Mouse (Mus musculus): ENCODE measurements around the gene A630076J17Rik. TPM values are rescaled to one million over a fixed set of nuclear protein-coding genes. Genes with fewer than 3 reads are reported as not detected.

Gene A630076J17Rik
- polyA plus RNA-seq (2015; fragmentation: Nextera tagmentation; extraction: Ambion mirVana): not detected in 2 replicates

GRCm38 (mm10) chr3:107230527-107230926 is at the start of gene A630076J17Rik:
Gene A630076J17Rik (plus strand): TSS chr3:107230614.
- Histone ChIP-seq H3K27me3 (ENCODE audit: control insufficient read depth, insufficient read depth, low read depth, low read length) (no peaks in the 10 kb centered on the region; the same call in 1 of the 2 replicates), H3K4me2 (ENCODE audit: low read length) (no peak within 1 kb of the TSS), H3K36me3 (ENCODE audit: control insufficient read depth, insufficient read depth, low read length) (no peaks in the 10 kb centered on the region), H3K27ac (ENCODE audit: low read length) (no peak within 1 kb of the TSS), H3K9me3 (replicated peaks; ENCODE audit: control insufficient read depth, low read length, poor library complexity, severe bottlenecking) (no peaks in the 10 kb centered on the region), H3K4me1 (ENCODE audit: control insufficient read depth, insufficient read depth, low read length) (no peaks in the 10 kb centered on the region), H3K9ac (ENCODE audit: low read depth, low read length) (no peak within 1 kb of the TSS), H3K4me3 (ENCODE audit: low read depth, low read length) (no peak within 1 kb of the TSS)
- no peak for ATAC-seq
- WGBS: 53% methylated on average over 1 of the region's 1 CpGs

- Histone ChIP-seq H3K27ac (ENCODE audit: low read length) (no peak overlapping the region), H3K27me3 (ENCODE audit: control insufficient read depth, insufficient read depth, low read depth, low read length) (no peaks in the 10 kb centered on the region), H3K9ac (ENCODE audit: low read depth, low read length) (no peak overlapping the region), H3K4me3 (ENCODE audit: low read depth, low read length) (no peak overlapping the region), H3K4me1 (ENCODE audit: control insufficient read depth, insufficient read depth, low read length) (no peaks in the 10 kb centered on the region), H3K36me3 (ENCODE audit: control insufficient read depth, insufficient read depth, low read length) (no peaks in the 10 kb centered on the region), H3K9me3 (replicated peaks; ENCODE audit: control insufficient read depth, low read length, poor library complexity, severe bottlenecking) (no peaks in the 10 kb centered on the region), H3K4me2 (ENCODE audit: low read length) (no peak overlapping the region)
- ATAC-seq: no peak
- 77% methylated on average over 2 of the region's 2 CpGs for WGBS
Observed at GRCm38 (mm10) chr3:107180860-107181259, 49.6 kb upstream of the A630076J17Rik start.

GRCm38 (mm10) chr3:107182756-107183155 is 47.7 kb upstream of the A630076J17Rik start, which contains the start of gene Kcna10:
Gene Kcna10 (plus strand): TSS chr3:107183056.
- Histone ChIP-seq H3K27me3 (ENCODE audit: control insufficient read depth, insufficient read depth, low read depth, low read length) (no peaks in the 10 kb centered on the region), H3K4me1 (ENCODE audit: control insufficient read depth, insufficient read depth, low read length) (no peaks in the 10 kb centered on the region), H3K9me3 (replicated peaks; ENCODE audit: control insufficient read depth, low read length, poor library complexity, severe bottlenecking) (no peaks in the 10 kb centered on the region), H3K9ac (ENCODE audit: low read depth, low read length) (no peak within 1 kb of the TSS), H3K36me3 (ENCODE audit: control insufficient read depth, insufficient read depth, low read length) (no peaks in the 10 kb centered on the region), H3K27ac (ENCODE audit: low read length) (no peak within 1 kb of the TSS), H3K4me3 (ENCODE audit: low read depth, low read length) (no peak within 1 kb of the TSS), H3K4me2 (ENCODE audit: low read length) (no peak within 1 kb of the TSS)
- WGBS: 81% methylated on average over 1 of the region's 1 CpGs
- no peak for ATAC-seq

- no peaks in the 10 kb centered on the region; the same call in 1 of the 2 replicates for H3K4me1 ChIP-seq (ENCODE audit: control insufficient read depth, insufficient read depth, low read length)
- WGBS: 81% methylated on average over 3 of the region's 3 CpGs
- no peak overlapping the region for H3K4me2 ChIP-seq (ENCODE audit: low read length)
- no peak overlapping the region for H3K27ac ChIP-seq (ENCODE audit: low read length)
- no peak overlapping the region for H3K4me3 ChIP-seq (ENCODE audit: low read depth, low read length)
- H3K9me3 ChIP-seq (replicated peaks; ENCODE audit: control insufficient read depth, low read length, poor library complexity, severe bottlenecking): no peaks in the 10 kb centered on the region
- H3K36me3 ChIP-seq (ENCODE audit: control insufficient read depth, insufficient read depth, low read length): no peaks in the 10 kb centered on the region
- H3K9ac ChIP-seq (ENCODE audit: low read depth, low read length): no peak overlapping the region
- no peaks in the 10 kb centered on the region for H3K27me3 ChIP-seq (ENCODE audit: control insufficient read depth, insufficient read depth, low read depth, low read length)
- no peak for ATAC-seq
Observed at GRCm38 (mm10) chr3:107183178-107183577, 47.2 kb upstream of the A630076J17Rik start.

- H3K9ac ChIP-seq (ENCODE audit: low read depth, low read length): no peak overlapping the region
- H3K27me3 ChIP-seq (ENCODE audit: control insufficient read depth, insufficient read depth, low read depth, low read length): no peaks in the 10 kb centered on the region
- peaks cover 7% of the 10 kb centered on the region for H3K4me1 ChIP-seq (ENCODE audit: control insufficient read depth, insufficient read depth, low read length)
- no peak for ATAC-seq
- no peak overlapping the region for H3K4me2 ChIP-seq (ENCODE audit: low read length)
- no peak overlapping the region for H3K4me3 ChIP-seq (ENCODE audit: low read depth, low read length)
- H3K9me3 ChIP-seq (replicated peaks; ENCODE audit: control insufficient read depth, low read length, poor library complexity, severe bottlenecking): no peaks in the 10 kb centered on the region
- H3K36me3 ChIP-seq (ENCODE audit: control insufficient read depth, insufficient read depth, low read length): no peaks in the 10 kb centered on the region
- H3K27ac ChIP-seq (ENCODE audit: low read length): no peak overlapping the region
- WGBS: 49% methylated on average over 3 of the region's 3 CpGs
Observed at GRCm38 (mm10) chr3:107185597-107185996, 44.8 kb upstream of the A630076J17Rik start.

- H3K4me2 ChIP-seq (ENCODE audit: low read length): no peak overlapping the region
- no peak overlapping the region for H3K9ac ChIP-seq (ENCODE audit: low read depth, low read length)
- no peaks in the 10 kb centered on the region for H3K36me3 ChIP-seq (ENCODE audit: control insufficient read depth, insufficient read depth, low read length)
- 66% methylated on average over 4 of the region's 4 CpGs for WGBS
- no peaks in the 10 kb centered on the region for H3K9me3 ChIP-seq (replicated peaks; ENCODE audit: control insufficient read depth, low read length, poor library complexity, severe bottlenecking)
- H3K27ac ChIP-seq (ENCODE audit: low read length): no peak overlapping the region
- ATAC-seq: no peak
- no peak overlapping the region for H3K4me3 ChIP-seq (ENCODE audit: low read depth, low read length)
- H3K27me3 ChIP-seq (ENCODE audit: control insufficient read depth, insufficient read depth, low read depth, low read length): no peaks in the 10 kb centered on the region
- peaks cover 7% of the 10 kb centered on the region for H3K4me1 ChIP-seq (ENCODE audit: control insufficient read depth, insufficient read depth, low read length)
Observed at GRCm38 (mm10) chr3:107187022-107187421, 43.4 kb upstream of the A630076J17Rik start.

GRCm38 (mm10) chr3:107188226-107188899 is 42.1 kb upstream of the A630076J17Rik start:
- H3K36me3 ChIP-seq (ENCODE audit: control insufficient read depth, insufficient read depth, low read length): no peaks in the 10 kb centered on the region
- no peaks in the 10 kb centered on the region for H3K27me3 ChIP-seq (ENCODE audit: control insufficient read depth, insufficient read depth, low read depth, low read length)
- peak; percentile 81 for ATAC-seq
- H3K9ac ChIP-seq (ENCODE audit: low read depth, low read length): no peak overlapping the region
- no peak overlapping the region for H3K4me3 ChIP-seq (ENCODE audit: low read depth, low read length)
- H3K4me1 ChIP-seq (ENCODE audit: control insufficient read depth, insufficient read depth, low read length): peaks cover 7% of the 10 kb centered on the region
- 39% methylated on average over 6 of the region's 6 CpGs for WGBS
- H3K27ac ChIP-seq (ENCODE audit: low read length): no peak overlapping the region
- no peak overlapping the region for H3K4me2 ChIP-seq (ENCODE audit: low read length)
- H3K9me3 ChIP-seq (replicated peaks; ENCODE audit: control insufficient read depth, low read length, poor library complexity, severe bottlenecking): no peaks in the 10 kb centered on the region

- no peak overlapping the region; the same call in 1 of the 2 replicates for H3K27ac ChIP-seq (ENCODE audit: low read length)
- H3K4me3 ChIP-seq (ENCODE audit: low read depth, low read length): no peak overlapping the region
- no peak overlapping the region for H3K9ac ChIP-seq (ENCODE audit: low read depth, low read length)
- no peaks in the 10 kb centered on the region for H3K9me3 ChIP-seq (replicated peaks; ENCODE audit: control insufficient read depth, low read length, poor library complexity, severe bottlenecking)
- peaks cover 7% of the 10 kb centered on the region for H3K4me1 ChIP-seq (ENCODE audit: control insufficient read depth, insufficient read depth, low read length)
- no peak overlapping the region for H3K4me2 ChIP-seq (ENCODE audit: low read length)
- H3K27me3 ChIP-seq (ENCODE audit: control insufficient read depth, insufficient read depth, low read depth, low read length): no peaks in the 10 kb centered on the region
- peak; percentile 84 for ATAC-seq
- H3K36me3 ChIP-seq (ENCODE audit: control insufficient read depth, insufficient read depth, low read length): no peaks in the 10 kb centered on the region
- 26% methylated on average over 9 of the region's 9 CpGs for WGBS
Observed at GRCm38 (mm10) chr3:107201310-107202180, 28.9 kb upstream of the A630076J17Rik start.

- no peaks in the 10 kb centered on the region for H3K27me3 ChIP-seq (ENCODE audit: control insufficient read depth, insufficient read depth, low read depth, low read length)
- no peak overlapping the region for H3K4me3 ChIP-seq (ENCODE audit: low read depth, low read length)
- ATAC-seq: no peak
- no peak overlapping the region for H3K9ac ChIP-seq (ENCODE audit: low read depth, low read length)
- no peak overlapping the region for H3K4me2 ChIP-seq (ENCODE audit: low read length)
- H3K4me1 ChIP-seq (ENCODE audit: control insufficient read depth, insufficient read depth, low read length): peaks cover 25% of the 10 kb centered on the region
- H3K9me3 ChIP-seq (replicated peaks; ENCODE audit: control insufficient read depth, low read length, poor library complexity, severe bottlenecking): no peaks in the 10 kb centered on the region
- no peaks in the 10 kb centered on the region for H3K36me3 ChIP-seq (ENCODE audit: control insufficient read depth, insufficient read depth, low read length)
- WGBS: 94% methylated on average over 3 of the region's 3 CpGs
- no peak overlapping the region for H3K27ac ChIP-seq (ENCODE audit: low read length)
Observed at GRCm38 (mm10) chr3:107204413-107204812, 26.0 kb upstream of the A630076J17Rik start.

All from midbrain, embryonic 16.5 days (tissue).